Mouse (Mus musculus): ENCODE data around the gene Rftn1.

The Rftn1 gene

DNA sequence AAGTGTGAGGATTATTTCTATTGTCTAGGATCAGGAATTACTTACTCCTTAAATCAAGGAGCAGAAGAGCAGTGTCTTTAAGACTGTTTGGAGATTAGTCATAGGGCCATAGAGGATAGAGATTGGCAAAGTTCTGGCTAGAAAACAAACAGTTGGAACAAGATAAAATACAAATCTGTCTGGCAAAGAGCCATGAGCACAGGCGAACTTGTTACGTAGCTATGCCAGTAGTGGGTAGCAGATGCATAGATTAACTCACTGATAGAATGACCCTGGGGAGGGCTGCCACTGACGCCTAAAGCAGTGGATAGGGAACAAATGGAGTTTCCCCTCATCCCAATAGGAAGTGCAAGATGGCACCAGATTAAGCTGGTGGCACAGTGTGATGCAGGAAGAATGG is 97.1 kb downstream of the Rftn1 start:
- DNase-seq (ENCODE audit: low spot score), result no peak

DNA sequence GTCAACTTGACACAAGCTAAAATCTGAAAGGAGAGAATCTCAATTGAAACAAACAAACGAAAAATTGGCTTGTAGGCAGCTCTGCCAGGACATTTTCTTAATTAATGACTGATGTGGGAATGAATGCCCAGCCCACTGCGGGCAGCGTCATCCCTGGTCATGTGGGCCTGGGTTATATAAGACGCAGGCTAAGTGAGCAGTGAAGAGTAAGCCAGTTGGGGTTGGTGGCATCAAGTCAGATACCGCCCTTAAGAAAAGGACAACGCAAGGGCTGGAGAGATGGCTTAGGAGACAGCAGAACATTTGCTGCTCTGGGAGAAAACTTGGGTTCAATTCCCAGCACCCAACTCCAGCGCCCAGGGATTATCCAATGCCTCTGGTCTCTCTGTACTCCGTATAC is 97.6 kb downstream of the Rftn1 start:
- no peak for DNase-seq (ENCODE audit: low spot score)

DNA sequence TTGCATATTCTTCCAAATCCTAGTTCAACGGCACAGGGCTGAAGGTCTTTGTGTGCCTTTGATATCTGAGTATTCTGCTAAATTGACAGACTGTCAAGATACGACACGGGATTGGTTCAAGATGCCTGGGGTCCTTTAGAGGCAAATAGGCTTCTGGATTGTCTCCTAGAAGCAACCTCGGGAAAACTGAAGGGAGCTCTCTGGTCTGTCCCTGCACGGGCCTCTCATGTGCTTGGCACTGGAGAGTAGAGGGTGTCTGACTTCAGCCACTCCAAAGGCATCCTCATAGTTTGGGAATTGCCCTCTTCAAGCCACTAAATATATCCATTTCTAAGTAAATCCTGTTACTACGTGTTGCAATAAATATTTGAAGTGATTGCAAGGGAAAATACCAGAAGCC is 98.6 kb downstream of the Rftn1 start:
- no peak for DNase-seq (ENCODE audit: low spot score)

DNA sequence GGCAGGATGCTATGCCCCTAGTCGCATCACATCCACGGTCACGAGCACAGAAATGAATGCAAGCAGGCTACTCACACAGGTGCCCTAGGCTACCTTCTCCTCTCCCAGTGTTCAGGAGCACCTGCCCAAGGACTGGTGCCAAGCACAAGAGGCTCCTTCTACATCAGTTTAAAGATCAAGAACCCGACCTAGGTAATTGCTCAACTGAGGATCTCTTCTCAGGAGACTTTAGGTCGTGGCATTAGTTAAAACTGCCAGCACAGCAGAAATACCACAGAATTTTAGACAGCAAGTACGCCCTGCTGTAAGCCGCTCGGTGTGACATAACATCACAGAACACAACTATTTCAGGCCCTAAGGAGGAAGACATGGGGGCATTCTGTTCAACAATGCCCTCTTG is 100.7 kb downstream of the Rftn1 start:
- DNase-seq (ENCODE audit: low spot score), result no peak

DNA sequence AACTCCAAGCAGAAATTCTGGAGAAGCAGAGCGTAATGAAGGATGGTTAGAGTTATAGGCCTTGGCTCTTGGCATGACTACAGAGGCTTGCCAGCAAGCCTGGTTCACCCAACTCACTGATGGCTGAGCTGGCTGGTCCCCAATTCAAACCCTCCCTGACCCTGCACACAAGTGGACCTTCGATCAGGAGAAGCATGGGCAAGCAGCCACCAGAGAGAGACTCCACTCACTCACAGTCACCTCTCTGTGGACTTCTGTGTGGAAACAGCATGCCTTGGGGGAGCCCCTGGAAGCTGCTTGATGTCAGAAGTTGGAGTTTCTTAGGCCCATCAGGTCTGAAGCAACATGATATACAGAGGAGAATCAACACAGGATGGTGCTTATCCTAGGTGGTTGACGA is 102.4 kb downstream of the Rftn1 start:
- no peak for DNase-seq (ENCODE audit: low spot score)

DNA sequence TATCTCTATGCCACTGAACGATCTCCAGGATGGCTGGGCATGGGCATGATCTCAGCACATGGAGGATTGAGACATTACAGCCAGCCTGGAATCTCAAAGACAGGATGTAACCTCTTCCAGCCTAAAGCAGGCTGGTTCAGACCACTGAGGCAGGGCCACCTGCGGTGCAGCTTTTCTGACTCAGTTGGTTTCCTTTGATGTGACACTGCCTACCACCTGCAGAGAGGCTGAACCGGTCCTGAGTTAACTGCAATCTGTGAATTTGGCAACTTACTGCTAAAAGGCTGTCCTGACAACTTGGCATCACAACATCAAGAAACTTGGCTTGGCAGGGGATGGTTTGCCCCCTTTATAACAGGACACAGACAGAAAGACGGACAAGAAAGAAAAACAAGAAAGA is 103.6 kb downstream of the Rftn1 start:
- no peak for DNase-seq (ENCODE audit: low spot score)

DNA sequence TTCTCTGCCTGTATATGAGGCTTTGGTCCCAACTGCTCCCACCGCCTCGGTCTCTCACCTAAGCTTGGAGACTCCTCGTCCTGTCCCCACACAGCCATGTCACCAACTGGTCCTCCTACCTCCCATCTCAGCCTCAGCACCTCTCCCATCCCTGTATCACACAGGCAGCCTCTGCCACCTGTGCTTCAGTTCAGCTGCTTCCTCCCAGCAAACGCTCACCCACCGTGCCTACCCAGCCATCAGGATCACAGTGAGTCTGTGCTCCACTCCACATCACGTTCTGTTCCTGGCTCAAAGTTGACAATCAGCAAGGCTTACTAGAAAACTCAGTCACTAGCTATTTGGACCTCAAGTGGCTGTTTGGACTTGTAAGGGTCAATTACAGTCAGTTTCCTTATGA is 105.8 kb downstream of the Rftn1 start:
- no peak for DNase-seq (ENCODE audit: low spot score)

DNA sequence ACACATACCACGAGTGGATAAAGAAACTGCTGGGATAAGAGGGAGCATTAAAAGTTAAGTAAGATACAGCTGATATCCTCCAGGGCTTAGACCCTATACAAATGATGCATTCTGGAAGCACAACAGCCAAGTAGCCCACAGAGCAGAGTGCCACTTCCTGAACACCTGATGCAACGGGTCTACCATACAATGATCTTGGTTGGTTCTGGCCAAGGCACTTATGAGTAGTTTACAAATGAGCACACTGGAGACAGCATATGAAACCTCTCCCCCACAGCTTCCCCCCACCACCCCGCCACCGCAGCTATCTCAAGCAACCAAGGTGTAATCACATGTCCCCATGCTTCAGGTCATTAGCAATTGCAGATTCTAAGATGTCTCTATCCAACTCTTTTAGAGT is 106.5 kb downstream of the Rftn1 start:
- DNase-seq (ENCODE audit: low spot score), result no peak

DNA sequence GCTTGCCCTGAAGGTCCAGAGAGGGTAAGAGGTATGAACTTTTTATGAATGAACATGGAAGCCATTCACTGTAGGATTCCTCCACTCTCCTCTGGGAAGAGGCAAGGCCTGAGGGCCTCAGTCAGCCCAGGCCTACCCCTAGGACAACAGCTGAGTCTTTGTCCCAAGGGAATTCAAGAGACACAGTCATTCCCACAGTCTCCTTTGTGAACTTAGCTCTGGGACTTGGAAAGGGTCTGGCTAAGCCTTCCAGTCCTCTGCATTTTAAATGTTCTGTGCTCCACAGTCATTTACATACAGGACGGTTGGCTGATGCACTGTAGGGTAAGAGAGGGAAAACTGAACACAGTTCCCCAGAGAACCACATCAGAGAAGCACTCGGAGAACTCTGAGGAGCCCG is 107.5 kb downstream of the Rftn1 start:
- DNase-seq (ENCODE audit: low spot score), result no peak

DNA sequence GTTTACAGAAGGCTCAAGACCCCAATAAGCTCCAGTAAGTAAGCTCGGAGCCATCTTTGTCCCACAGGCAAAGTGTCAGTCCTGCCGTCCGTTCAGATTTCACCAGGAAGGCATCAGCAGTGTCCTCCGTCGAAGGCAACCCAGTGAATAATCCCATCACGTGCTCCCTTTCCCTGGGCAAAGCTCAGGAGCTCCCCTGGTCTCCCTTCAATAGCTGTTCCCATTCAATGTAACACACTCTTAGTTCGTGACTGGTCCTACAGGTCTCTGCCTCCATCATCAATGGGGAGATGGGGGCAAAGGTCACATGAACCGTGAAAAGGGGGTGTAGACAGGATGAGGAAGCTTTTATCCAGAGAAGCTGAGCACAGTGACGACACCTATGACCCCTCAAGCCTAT is 108.8 kb downstream of the Rftn1 start:
- no peak for DNase-seq (ENCODE audit: low spot score)

DNA sequence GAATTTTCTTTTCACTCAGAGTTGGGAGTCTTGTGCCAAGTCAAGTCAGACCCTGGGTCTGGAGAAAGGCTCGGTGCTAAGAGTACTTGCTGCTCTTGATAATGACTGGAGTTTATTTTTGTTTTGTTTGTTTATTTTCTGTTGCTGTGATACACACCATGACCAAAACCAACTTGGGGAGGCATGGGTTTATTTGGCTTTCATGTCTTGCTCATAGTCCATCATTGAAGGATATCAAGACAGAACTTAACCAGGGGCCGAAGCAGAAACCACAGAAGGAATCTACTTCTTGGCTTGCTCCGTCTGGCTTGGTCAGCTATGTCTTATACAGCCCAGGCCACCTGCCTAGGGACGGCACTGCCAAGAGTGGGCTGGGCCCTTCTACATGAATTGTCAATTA is 109.5 kb downstream of the Rftn1 start:
- DNase-seq (ENCODE audit: low spot score), result no peak

DNA sequence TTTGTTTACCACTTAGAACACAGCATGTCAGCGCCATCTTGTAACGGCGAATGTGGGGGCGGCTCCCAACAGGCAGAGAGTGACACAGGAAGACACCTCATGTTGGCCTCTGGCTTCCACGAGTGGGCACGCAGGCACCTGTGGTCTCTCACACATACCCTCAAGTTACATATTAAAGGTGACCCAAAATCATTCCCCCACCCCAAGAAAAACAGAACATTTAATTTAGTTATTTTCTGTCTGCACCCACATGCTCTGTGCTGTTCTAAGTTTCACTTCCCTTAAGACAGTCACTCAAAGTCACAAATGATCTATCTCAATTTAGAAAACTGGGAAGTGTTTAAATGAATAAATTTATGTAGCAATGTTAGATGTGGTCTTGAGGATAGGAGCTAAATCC is 111.7 kb downstream of the Rftn1 start:
- no peak for DNase-seq (ENCODE audit: low spot score)

DNA sequence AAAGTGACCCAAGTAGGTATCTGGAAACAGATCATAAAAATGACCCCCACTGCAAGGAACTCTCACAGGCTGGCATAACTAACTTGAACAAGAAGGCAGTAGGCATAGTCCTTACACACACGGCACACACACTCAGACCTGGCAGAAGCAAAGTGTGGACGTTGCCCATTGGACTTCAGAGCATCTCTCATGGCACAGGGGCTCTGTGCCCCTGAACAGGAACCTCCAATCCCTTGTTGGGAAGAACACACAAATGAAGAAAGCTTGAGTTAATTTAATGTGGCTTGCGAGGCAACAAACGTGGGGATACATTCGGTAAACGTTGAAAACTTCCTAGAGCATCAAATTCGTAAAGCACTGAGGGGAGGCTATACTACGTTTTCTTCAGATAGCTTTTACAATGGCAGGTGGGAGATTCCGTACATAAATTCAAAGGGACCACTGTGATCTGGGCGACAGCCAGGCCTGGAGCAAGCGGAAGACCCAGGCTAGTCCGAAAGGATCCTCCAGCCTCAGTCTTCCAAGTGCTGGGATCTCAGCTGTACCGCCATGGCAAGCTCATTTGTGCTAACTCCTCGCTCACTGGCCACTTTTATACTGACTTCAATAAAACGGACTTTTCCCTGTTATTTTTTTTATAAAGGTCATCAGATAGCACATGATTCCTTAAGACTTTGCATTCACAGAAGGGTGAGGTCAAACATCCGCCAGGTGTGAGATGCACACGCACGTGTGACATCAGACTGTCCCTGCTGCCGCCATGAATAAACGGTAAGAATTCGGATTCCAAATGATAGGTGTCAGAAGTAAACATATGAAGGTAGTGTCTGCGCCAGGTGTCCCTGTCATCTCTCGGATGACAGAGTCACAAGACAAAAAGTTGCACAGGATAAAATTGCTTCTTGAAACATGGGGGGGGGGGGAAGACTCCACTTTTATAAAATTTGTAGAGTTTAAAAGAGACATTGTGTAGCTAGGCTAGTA is 117.2 kb downstream of the Rftn1 start:
- no peak for DNase-seq (ENCODE audit: low spot score)

DNA sequence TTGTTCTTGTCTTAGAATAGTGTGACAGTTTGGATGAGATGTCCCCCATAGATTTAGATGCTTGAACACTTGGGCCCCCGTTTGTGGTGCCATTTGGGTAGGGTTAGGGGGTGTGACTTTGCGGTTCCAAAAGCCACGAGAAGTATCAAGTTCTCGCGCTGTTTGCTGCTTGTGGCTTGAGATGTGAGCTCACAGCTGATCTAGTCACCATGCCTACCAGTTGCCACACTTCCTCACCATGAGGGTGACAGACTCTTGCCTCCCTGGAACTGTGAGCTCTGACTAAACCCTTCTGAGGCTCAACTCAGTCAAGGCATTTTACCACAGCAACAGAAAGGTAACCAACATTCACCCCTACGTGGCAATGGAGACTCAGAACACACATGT is 118.9 kb downstream of the Rftn1 start:
- no peak for DNase-seq (ENCODE audit: low spot score)

DNA sequence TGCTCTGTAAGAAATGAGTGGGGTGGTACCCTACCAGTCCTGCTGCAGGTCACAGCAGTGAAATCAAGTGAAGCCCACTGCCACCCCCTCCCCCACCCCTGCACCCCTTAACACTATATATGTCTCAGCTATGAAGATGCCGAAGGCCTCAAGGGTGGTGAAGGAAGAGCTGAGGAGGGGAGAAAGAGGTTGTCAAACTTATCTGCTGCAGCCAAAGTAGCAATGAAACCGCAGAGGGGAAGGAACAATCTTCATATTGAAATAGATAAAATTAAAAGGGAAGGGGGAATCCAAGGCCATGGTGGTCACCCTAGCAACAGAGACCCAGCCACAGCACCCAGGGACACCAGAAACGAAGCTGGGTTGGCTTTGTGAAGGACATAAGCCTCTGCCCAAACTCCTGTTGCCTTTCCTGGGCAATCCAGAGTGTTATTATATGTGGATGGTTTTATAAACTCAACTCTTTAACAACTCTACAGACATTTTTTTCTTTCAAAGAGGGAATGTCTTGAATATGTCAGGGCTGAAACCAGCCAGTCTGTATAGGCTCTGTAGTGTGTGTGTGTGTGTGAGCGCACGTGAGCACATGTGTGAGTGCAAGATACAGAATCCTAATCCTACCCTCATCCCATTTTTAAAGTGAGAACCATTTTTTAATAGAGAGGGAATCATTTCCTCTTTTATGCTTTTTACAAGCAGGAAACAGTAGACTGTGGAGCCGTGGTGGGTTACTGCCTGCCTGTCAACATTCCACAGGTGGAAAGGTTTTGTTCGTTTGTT is 119.5 kb downstream of the Rftn1 start:
- DNase-seq (ENCODE audit: low spot score), result no peak

DNA sequence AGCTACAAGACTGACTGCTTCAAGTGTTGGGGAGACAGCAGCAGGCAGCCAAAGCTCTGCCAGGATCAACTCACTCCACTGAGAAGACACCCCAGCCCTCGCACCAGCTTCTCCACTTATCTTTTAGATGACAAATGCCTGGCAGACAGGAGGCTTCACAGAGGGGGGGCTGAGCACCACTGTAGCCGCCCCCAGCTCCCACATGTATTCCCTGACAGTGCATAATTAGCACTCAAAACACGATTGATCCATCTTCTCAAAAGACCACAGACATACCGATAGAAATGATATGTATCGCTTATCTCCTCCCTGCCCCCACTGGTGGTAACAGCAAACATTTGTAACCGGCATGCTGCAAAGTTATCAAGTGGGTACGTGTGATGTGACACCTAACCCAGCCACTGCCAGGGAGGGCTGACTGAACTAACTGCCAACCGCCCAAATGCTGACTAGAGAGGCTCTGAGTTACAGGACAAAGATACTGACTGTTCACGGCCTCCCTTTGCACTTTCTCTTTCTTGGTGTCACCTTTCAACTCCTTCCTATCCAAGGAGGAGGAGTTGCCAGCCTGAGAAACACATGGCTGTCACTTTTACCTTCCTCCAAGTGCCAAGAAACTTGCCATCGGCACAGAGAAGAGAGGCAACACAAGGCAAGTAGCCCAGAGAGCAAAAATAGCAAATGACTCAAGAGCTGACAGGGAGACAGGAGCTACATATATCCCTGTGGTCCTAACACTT is 120.4 kb downstream of the Rftn1 start:
- DNase-seq (ENCODE audit: low spot score), result no peak

DNA sequence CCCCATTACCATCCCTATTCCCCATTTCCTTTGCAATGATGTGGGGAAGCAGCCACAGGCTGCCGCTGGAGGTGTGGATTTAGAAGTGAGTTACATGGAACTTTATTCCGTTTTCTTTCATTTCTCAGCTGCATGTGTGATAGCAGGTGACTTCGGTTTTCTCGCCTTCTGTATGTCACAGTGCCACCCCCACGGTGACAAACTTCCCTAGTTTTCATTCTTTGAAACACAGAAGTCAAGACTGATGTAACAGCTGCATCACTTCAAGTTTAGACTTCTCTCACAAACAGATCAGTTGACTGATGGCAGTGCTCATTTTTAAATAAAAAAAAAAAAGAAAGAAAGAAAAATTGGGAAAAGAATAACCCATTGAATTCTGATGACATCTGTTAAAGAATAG is 121.3 kb downstream of the Rftn1 start:
- no peak for DNase-seq (ENCODE audit: low spot score)

DNA sequence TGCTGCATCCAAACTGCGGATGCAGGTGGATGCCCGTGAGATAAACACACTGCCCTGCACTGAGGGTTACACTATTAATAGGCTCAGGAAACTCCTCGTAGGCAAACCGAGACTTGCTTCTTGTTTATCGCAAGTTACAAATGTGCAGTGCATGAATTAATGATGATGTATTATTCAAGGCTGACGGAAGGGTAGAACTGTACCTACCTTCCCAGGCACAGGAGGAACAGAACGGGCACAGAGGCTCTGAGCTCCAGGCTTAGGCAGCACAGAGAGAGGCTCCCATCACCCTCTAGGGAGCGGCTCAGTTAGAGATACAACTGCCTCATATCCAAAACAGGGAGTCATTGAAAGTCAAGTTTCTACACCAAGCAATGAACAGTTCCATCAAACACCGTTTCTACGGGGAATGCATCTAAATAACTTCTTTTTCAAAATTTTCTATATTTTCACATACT is 121.8 kb downstream of the Rftn1 start:
- DNase-seq (ENCODE audit: low spot score), result no peak

DNA sequence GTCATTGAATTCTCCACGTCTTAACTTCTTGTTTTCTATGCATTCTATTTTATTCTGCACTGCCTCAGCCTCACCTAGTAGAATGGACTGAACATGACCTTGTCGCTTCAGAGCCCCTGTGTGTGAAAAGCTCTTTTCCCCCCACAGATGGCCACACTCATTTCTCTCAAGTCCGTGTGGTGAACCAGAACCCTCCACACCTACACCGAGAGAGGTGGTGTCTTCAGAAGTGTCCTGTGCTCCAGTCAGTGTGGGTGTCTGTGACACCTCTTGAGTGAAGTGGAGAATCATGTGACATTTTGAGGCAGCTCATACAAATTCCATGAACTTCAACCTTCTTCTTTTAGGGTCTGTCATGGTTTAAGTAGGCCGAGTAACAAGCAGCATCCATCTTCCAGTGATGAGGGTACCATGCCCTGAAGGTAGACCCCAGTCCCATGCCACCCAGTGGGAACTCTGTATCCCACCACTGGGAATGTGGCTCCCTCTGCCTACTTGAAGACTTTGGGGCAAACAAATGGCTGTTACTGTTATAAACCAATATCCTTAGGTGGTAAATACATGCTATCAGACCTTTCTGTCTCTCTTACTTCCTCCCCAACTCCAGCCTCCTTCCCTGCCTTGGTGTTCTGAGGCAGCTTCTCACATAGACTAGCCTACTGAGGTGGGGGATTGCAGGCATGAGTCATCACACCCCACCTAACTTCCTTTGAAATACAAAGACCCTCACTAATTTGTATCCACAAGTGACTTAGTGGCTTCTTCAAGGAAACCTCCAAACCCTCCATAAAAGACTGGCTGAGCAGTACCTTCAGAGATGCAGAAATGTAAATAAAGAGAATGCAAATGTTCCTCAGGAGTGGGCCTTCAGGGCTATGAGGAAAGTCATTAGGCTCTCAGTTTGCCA is 122.4 kb downstream of the Rftn1 start:
- DNase-seq (ENCODE audit: low spot score), result no peak

DNA sequence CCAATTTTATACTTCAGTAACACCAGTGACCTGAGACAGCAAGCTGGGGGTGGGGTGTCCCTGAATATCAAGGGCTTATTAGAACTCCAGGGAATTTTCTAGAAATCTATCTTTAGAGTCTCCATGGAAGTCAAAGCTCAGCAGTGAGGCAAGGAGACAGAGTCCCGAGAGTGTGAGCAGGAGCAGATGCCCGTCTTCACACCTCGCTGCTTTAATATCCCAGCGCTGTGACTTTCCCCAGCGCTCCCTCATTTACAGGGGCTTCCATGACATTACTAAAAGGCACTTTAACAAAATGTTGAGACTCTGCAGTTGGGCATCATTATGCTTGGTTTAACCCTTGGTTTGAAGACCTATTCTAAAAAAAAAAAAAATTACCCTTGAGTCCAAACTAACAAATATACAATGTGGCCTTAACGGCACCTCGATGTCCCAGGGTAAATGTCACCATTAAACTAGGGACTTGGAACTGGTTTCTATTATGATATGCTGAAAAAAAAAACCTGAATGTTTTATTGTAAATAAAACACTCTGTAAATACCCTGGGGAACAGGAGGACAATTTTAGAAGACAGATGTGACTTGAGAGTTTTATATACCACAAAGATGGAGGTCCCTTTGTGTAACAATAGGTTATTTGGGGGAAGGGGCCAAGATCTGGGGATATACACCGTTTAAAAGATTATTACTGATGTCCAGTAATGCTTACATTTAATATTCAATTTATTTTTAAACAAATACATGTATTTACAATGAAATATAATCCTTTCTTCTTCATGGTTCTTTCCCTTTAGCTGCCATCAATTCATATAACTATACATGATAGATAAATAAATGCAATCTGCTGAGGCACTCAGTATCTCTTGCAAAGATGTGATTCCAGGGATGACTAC is 123.4 kb downstream of the Rftn1 start:
- no peak for DNase-seq (ENCODE audit: low spot score)
